Mouse (Mus musculus) brain, embryonic 14.5 days (tissue): ENCODE measurements around the gene Ubap1. TPM values are rescaled to one million over a fixed set of nuclear protein-coding genes. Genes with fewer than 3 reads are reported as not detected.

Source experiments
- DNase-seq: peaks from one replicate; pipeline ENCODE4 v3.0.0-alpha.2; 2011; ENCODE audit warnings: low read depth
- CTCF ChIP-seq: fragments of 200-500 bp; IDR thresholded peaks from 2 replicates; pipeline ENCODE4 v1.5.1; 2012; ENCODE audit warnings: inconsistent platforms, mild to moderate bottlenecking, moderate library complexity, borderline replicate concordance; ENCODE audit not compliant: insufficient read depth, insufficient read length; ENCODE audit errors: extremely low read depth
- POLR2A ChIP-seq: fragments of 200-500 bp; IDR thresholded peaks from 2 replicates; pipeline ENCODE4 v1.6.1; 2012; ENCODE audit warnings: mild to moderate bottlenecking, inconsistent platforms, borderline replicate concordance; ENCODE audit not compliant: poor library complexity, insufficient read depth, insufficient read length, severe bottlenecking; ENCODE audit errors: extremely low read depth
- polyA plus RNA-seq: library from polyadenylated mRNA; depleted of rRNA; stranded (reverse); fragments of >200 nt; gene quantifications from 2 replicates; pipeline ENCODE4 v1.2.3, GENCODE M21; 2012; rRNA removed

Gene Ubap1
- 55.5 and 59.5 TPM in 2 replicates for polyA plus RNA-seq

DNA sequence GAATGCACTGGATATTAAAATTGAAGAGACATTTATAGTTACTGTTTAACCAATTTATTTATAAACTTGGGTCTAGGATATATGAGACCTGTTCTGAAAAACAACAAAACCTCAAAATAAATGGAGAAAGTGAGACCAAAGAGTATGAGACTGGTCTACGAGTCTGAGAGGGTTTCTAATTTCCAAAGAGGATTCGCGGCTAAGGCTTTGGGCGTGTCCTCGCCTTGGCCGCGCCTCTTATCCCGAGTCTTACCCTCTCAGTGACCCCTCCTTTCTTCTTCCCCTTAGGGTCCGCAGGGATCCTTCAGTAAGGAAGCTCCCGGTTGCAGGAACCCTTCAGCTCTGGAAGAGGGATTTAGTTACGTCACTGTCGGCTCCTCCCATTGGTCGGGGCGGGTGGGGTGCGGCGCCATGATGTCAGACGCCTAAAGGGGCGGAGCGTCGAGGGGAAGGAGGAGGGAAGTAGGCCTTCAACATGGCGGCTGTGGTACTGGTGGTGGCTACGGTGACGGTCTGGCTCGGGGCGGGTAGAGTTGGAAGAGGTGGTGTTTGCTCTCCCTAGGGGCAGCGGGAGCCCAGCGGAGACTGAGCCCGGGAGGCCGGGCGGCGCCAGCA, at the start of gene Ubap1:
TSS of gene Ubap1 (plus strand) at position 413 of the 615 bp plus-strand sequence.
- TF ChIP-seq CTCF, result no peak
- TF ChIP-seq POLR2A, result peak; percentile 69; the same call in 1 of the 2 replicates
- peak; percentile 99 for DNase-seq

DNA sequence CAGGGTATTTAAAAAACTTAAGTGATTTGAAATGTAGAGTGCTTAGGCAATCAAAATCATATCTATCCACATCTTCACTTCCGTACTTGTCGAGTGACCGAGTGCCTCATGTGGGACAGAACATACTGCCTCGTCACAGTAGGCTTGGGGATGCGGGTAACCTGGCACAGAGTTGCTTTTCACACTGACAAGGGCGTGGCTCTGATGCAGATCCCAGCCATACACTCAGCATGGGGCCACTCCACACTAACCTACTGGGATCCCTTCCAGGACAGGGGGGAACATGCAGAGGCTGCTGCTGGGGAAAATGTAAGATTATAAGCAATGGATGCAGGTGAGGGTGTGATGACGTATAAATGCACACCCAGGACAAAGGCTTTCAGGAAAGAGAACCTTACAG, 45.1 kb upstream of the Ubap1 start:
- no peak for DNase-seq
- TF ChIP-seq POLR2A (no peak), CTCF (no peak)

GRCm38 (mm10) chr4:41304302-41304701, 44.5 kb upstream of the Ubap1 start:
- peak; percentile 46 for DNase-seq
- TF ChIP-seq CTCF, result no peak
- TF ChIP-seq POLR2A, result no peak

- no peak for DNase-seq
- TF ChIP-seq CTCF (no peak), POLR2A (no peak)
These were observed 41.4 kb upstream of the Ubap1 start for GRCm38 (mm10) chr4:41307406-41307805.

- TF ChIP-seq POLR2A (no peak), CTCF (no peak)
- no peak for DNase-seq
These were observed 37.9 kb upstream of the Ubap1 start for GRCm38 (mm10) chr4:41310567-41311563.

DNA sequence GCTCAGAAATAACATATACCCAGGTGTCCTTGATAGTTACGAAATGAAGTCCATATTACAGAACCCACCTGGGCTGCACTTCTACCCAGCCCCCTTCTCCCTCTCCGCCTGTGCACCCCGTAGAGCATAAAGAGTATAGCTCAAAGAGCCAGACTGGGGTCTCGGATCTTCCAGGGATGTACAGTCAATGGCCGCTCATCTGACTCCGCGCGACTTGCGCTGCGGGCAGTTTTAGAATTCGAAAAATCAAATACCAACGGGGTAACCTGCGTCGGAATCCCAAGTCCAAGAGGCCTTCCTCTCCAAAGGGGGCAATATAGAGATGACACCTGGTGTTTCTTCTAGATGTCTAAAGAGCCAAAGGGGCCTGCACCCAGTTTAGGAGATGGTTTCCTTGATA, 35.1 kb upstream of the Ubap1 start:
- peak; percentile 4 for DNase-seq
- TF ChIP-seq CTCF, result no peak
- TF ChIP-seq POLR2A, result no peak

- DNase-seq, result peak; percentile 99
- TF ChIP-seq POLR2A (peak; percentile 64; the same call in 1 of the 2 replicates), CTCF (no peak)
These were observed 34.4 kb upstream of the Ubap1 start, which contains the start of gene Dcaf12 for GRCm38 (mm10) chr4:41314141-41315129. Gene Dcaf12 (minus strand): TSS chr4:41314889.

DNA sequence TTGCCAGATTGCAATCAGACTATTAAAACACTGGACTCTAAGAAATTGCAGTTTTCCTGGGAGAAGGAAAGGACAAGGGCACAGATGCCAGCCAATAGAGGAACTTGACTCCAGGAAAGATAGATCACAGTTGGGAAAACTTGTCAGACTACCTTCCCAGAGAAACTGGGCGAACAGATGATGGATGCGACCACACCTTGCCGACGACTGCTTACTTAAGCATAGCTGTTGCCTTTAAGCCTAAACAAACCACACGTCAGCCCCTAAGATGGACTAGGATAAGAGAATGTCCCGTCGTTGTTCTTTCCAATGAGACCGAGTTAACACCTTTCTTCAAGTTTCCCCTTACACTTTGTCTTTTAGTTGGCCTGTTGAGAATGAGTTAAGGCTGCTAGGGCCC, 33.6 kb upstream of the Ubap1 start:
- TF ChIP-seq POLR2A (no peak), CTCF (no peak)
- no peak for DNase-seq

- TF ChIP-seq CTCF, result no peak
- TF ChIP-seq POLR2A, result no peak
- DNase-seq, result no peak
These were observed 30.5 kb upstream of the Ubap1 start for GRCm38 (mm10) chr4:41318267-41318666.

- TF ChIP-seq POLR2A (no peak), CTCF (no peak)
- DNase-seq, result no peak
These were observed 27.8 kb upstream of the Ubap1 start for GRCm38 (mm10) chr4:41320971-41321370.

GRCm38 (mm10) chr4:41326876-41327275, 21.9 kb upstream of the Ubap1 start:
- TF ChIP-seq POLR2A (no peak), CTCF (no peak)

DNA sequence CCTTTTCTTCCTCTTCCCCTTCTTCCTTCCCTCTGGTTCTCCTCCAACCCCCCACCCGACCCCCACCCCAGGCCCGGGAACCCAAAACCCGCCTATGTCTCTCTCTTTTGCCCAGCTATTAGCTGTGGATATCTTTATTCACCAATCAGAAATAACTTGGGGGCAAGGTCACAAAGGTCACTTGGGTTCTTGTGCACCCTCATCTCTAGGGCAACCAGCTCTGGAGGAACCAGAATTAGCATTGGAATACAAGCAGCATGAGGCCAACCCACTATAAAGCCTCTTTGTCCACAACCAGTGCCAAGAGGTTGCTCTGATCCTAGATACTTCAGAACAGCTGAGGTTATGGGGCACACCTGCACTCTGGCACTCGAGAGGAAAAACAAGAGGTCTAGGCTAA, 19.3 kb upstream of the Ubap1 start:
- no peak for DNase-seq
- TF ChIP-seq CTCF (no peak), POLR2A (no peak)

More at GRCm38 (mm10) chr4:41326876-41327275, 21.9 kb upstream of the Ubap1 start:
- DNase-seq, result no peak
